Mouse (Mus musculus): Measurements from ENCODE around the gene Spsb2.
A peak's percentile ranks its signal among the peaks of the same experiment; 100 is the strongest.
"Not testable (repeated sequence)": the region's sequence is repeated elsewhere in the genome, so short reads cannot be mapped to it uniquely, and the experiment has no call there.

Gene Spsb2

DNA sequence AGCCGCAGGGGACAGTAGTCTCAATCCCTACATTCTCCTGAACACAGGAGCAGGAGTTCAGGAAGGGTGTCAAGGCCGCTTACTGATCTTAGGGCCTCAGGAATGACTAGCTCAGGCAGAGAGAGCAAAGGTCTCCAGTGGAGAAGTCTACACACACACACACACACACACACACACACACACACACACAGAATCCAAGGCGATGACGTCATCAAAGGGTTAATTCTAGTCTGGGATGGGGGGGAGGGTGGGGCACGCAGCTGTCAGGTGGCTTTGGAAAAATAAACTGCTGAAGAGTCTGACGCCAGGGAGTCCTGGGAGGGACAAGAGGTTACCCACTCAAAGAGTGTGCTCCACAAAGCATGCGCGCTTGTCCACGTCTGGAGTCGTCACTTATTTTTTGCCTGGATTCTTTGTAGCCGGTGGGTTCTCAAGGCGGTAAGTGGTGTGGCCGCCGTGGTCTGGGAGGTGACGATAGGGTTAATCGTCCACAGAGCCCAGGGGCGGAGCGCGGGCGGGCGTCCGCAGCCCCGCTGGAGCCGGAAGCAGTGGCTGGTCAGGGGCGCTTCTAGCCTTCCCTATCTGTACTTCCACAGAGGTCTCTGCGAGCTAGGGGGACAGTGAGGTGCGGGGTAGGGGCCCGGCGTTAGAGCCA is at the start of gene Spsb2:
Gene Spsb2, plus strand, starts transcription at position 304 of the 655 bp plus-strand sequence.
- peak; percentile 85 for DNase-seq

DNA sequence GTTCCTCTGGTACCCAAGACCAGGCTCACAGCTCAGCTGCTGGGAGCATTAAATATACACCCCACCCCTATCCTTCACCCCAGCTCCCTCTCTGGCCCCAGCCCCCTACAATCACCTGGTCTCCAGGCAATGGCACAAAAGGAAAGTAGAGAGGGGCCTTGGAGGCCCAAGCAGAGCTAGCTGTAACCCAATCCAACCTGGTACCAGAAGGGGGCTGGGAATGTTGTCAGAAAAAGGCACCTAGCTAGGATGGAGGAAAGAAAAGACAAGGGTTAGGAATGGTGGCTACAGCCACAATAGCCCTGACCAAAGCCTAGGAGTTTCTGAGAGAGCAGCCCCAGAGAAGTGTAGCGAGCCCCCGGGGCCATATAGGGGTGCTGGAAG is 49.6 kb upstream of the Spsb2 start:
- no peak for DNase-seq

DNA sequence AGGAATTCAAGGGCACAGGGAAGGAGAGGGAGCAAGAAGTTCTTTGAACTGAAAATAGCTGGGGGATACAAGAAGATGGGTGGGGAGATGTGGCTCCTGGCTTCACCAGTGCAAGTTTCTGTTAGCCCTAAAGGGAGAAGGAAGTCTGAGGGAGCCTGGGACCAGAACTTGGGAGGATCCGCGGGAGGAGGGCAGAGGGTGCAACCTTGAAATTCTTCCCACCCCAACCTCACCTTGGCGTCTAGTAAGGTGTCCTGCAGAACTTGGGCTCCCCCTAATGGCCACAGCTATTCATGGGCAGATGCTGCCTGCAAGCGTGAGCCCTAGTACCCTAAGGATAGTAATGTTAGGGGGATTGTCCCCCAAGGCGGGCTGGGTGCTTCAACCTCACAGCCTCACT is 49.2 kb upstream of the Spsb2 start:
- DNase-seq: peak; percentile 89

DNA sequence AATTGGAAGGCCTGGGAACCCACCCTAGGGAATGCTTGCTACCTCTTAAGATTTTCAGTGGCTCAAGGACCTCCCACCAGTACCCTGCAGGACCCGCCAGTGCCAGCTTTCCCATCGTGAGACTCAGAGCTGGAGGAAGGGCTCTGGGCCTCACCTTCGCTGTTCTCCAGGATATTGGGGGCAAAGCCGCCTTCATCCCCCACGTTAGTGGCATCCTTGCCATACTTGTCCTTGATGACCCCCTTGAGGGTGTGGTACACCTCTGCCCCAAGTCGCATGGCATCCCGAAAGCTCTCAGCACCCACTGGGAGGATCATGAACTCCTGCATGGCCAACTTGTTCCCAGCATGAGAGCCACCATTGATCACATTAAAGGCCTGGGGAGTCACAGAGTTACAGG is 42.5 kb upstream of the Spsb2 start:
- no peak for DNase-seq

DNA sequence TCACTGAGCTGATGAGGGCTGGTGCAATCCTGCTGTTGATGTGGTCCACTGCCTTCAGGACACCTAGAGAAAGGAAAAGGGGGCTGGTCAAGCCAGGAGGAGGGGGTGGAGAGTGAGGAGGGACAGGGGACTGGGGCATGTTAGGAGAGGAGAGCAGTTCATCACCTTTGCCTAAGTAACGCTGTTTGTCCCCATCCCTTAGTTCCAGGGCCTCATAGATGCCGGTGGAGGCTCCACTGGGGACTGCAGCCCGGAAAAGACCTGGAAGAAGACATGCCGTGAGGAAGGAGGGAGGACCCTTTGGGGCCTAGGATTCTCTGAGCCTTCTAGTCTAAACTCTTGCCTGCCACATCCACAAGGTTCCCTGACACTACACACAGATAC is 40.9 kb upstream of the Spsb2 start:
- DNase-seq: no peak

DNA sequence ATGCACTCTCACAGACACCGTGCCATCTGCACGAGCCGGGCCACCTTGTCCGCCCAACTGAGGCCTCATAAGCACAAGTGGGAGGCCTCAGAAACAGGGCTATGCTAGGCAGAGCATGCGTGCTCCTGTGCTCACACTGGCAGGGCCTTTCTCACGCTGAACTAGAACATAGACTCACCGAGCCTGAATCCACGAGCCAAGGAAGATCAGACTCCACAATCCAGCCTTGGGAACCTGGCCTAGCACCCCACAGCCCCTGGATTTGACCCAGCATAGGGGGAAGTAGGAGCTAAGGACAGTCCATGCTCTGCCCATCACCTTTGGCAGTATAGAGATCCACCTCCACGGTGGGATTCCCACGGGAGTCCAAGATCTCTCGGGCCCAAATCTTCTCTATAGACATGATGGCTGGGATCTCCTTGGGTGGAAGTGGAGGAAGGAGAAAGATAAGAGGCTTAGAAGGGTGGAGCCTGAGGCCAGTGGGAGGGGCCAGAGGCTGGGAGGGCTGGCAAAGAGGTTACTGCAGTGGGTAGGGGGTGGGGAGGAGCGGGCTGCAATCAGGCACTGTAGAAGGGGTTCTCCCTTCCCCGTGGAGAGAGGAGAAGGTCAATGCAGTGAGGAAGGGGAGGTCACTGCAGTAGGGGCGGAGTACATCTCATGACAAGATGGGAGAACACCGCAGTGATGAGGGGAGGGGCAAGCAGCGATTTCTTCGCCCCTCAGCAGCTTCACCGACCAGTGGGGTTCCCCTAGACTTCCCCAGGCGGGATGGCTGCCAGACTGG is 40.3 kb upstream of the Spsb2 start:
- peak; percentile 79 for DNase-seq

DNA sequence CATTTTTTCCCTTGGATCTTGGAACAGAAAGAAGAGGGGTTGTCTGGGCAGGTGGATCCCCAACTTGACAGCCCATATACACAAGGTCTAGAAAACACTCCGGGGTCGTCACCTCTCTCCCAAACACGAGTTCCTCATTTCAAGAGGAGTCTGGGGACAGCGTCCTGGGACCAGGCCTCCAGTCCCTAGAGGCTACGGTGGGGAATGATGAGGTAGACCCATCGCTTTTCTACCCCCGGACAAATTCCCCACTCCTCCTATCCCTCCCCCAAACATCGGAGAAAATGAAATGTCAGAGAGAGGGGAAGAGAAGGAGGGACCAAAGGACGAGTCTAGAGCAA is 39.8 kb upstream of the Spsb2 start:
- no peak for DNase-seq

DNA sequence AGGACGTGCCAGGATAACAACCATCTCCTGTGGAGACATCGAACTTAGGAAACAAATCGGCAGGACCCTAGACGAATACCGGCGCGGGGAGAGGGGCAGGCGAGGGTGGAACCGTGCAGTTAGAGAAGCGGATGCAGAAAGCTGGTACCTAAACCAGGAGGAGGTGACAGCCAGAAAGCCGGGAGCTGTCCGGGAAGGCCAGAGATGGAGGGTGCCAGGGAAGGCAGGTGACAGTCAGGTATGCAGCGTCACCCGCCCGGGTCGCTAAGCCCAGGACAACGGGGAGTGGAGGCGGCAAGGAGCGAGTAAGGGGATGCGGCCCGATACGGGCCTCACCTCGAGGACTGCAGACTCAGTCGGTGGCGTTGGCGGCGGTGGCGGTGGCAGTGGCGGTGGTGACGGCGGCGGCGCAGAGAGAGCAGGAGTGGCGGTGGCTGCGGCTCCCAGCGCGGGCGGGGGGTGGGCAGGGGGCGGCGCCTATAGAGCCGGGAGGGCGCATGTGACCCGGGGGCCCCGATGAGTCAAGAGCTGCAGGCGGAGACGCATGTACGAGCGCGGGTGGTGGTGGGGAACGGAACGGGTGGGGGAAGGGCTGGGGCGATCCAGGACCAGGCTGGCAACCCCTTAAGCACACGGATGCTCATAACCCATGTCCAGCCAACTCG is 39.2 kb upstream of the Spsb2 start, which contains the start of gene Eno2:
Gene Eno2, minus strand, starts transcription at position 573 of the 665 bp plus-strand sequence.
- peak; percentile 84 for DNase-seq

DNA sequence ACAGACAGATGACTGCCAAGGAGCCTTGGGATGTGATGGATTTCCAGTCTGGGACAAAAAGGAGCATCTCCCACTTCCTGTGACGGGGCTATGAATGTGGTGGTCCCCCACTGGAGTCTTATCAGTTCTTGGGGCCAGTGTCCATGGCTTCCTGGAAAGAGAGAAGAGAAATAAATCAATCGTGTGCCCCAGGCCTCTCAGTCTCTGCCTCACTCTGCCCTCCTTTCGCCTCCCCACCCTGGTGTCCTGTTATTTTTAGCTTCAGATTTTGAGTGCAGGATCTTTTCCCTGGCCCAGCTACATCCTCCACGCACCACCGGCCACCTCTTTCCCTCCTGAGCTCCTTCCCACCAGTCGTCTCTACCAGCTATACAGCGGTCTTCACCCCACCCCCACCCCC is 38.4 kb upstream of the Spsb2 start:
- DNase-seq: no peak

DNA sequence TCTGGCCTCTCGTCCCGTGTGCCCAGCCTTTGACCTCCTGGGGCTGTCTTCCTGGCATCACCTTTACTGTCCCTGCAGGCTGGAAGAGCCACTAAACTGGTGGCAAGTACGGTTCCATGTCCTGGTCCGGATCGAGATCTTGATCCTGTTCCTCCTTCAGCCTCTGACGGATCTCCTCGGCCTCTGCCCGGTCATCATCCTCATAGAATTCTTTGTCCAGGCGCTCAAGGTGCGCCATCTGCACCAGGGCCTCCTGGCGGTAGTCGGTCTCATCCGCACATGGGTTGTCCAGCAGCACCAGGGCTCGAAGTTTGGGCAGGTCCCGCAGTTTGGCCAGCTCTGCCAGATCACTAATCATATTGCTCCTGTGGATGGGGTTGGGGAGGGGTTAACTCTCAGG is 38.0 kb upstream of the Spsb2 start:
- no peak for DNase-seq

DNA sequence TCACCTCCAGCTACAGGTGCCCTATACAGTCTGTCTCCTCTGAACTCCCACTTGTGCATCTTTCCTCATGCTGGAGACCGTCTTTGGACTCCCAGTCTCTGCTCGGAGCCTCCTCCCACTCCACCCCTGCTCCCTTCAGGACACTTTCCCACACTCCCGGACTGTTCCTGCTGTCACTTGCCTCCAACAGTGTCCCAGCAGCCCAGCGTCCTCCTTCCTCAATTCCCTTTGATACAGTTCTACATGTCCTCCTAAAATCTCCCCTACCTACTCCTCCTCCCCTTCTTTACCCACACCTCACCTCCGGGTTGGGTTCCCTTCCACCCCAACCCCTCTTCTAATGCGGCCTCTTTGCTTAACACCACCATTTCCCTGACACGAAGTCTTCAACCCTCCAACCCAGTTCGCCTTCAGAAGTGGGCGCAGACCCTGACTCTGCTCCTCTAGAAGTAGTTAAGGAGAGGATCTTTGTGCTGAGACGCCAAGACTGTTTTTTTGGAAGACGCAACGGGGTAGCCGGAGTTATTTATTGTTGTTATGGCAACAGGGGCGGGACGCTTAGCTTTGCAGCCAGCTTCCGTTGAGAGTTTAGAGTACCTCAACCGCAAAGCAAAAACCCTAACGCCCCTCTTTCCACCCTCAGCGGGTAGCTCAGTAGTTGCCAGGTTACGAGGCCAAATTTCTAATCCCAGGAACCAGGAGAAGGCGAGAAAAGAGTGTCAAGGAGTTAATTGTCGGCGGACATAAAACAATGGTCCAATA is 29.1 kb upstream of the Spsb2 start, which contains the start of gene Lrrc23:
Gene Lrrc23, minus strand, starts transcription at position 506 of the 762 bp plus-strand sequence.
- DNase-seq: peak; percentile 87

DNA sequence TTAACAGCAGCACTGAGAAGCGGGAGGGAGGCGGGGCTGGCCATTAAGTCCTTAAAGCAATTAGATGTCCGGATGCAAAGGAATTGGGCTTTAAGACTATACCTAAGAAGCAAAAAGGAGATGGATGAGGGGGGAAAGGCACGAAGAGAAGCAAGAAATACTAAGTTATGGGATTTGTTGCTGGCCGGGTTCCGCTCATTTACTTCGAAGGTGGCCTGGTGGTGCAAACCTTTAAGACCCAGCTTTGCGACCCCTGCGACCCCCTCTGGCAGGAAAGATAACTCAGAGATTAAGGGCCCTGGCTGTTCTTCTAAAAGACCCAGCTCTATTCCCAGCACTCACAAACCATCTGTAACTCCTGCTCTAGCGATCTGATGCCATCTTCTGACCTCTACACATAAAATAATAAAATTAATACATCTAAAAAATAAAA is 28.5 kb upstream of the Spsb2 start:
- DNase-seq: no peak

DNA sequence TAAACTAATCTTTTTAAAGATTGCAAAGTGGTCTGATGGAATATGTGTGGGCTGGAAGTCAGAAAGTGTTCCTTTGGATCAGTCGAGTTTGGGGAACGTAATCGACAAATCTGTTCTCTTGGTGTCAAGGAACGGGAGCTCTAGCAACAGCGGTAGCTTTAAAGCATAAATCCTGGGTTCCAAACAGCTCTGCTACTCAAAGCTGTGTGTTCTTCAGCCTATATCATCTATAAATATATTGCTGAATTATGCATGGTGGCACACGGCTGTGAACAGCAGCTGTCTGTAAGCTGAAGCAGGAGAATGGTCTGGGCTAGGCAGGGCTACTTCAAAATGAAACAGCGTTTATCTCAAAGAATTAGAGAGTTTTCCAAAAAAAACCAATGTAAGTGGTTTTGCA is 27.5 kb upstream of the Spsb2 start:
- DNase-seq: no peak

DNA sequence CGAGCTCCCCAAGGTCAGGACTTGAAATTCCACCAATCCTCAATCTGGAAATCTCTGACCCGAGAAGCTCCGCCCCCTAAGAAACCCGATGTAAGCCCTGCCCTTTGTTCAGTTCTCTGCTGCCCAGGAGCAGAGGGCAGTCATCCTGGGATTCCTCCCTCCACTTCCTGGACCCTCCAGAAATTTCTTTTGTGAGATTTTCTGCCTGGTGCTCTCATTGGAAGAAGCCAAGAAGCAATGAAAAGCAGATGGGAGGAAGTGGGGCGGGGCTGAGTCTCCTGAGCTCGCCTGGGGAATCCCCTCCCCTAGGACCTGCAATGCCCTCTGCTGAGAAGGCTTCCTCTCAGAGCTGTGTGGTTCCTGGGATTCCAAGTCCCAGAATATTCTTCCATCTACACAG is 26.0 kb upstream of the Spsb2 start:
- DNase-seq: peak; percentile 62

DNA sequence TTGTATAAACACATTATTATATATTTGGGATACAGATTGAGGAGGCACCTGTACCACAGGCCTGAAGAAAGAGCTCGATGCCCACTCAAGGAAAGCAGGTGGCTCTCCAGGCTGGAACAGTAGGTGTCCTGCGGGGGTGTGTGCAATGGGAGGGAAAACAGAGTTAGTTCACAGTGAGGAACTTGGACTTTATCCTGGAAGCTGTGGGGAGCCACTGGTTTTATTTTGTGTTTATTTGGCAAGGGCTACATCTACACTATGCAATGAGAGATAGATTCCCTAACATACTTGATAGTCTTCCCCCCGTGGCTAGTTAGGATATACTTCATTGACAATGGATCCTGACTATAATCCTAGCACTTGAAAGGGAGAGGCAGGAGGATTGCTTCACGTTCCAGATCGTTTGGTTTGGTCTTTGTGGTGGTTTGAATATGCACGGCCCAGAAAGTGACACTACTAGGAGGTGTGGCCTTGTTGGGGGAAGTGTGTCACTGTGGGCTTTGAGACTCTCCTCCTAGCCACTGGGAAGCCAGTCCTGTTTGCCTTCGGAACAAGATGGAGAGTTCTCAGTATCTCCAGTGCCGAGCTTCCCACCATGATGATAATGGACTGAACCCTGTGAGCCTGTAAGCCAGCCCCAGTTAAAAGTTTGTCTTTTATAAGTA is 21.6 kb upstream of the Spsb2 start:
- no peak for DNase-seq

DNA sequence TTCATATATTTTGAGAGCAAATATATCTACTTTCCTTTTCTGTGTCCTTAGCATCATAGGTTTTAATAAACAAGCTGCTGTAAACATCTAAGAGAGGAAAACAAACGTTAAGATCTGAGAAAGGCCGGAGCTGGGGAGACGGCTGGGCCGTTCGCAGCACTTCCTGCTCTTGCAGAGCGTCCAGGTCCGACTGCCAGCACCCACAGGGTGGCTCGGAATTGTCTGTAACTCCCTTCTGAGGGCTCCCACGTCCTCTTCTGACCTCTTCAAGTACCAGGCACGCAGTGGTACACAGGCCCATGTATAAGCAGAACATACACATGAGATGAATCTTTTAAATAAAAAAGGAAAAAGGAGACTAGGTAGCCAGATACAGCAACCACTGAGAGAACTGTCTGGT is 20.7 kb upstream of the Spsb2 start:
- DNase-seq: no peak

DNA sequence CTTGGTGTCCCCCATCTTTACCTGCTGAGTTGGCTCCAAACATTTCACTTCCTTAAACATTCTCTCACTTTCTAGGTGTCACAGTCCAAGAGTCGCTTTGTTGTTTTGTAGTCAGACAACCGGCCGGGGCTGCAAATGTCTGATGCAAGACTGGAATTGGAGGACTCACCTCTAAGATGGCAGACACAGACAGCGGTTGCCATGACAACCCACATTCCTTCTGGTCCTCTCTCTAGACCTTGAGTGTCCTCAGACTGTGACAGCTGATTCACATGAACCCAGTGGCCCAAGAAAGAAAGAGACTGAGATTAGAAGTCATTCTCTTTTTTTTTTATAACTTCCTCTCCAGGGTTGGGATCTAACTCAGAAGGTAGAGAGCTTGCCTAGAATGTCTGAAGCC is 18.9 kb upstream of the Spsb2 start:
- DNase-seq: no peak

DNA sequence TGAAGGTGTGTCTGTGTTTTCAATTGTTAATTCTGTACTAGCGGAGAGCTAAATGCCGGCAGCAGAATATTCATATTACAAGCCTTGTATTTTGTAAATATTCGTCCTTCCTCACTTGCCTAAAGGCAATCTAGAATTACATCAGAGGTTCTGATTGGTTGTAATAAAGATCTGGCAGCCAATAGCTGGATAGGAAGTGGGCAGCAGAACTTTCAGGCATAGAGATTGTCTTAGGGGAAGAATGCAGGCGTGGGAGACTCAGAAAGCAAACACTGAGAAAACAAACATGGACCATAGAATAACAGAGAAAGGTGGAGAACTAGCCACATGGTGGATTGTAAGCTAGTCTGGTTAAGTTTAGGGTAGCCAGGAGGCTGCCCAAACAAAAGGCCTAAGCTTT is 18.3 kb upstream of the Spsb2 start:
- DNase-seq: no peak

DNA sequence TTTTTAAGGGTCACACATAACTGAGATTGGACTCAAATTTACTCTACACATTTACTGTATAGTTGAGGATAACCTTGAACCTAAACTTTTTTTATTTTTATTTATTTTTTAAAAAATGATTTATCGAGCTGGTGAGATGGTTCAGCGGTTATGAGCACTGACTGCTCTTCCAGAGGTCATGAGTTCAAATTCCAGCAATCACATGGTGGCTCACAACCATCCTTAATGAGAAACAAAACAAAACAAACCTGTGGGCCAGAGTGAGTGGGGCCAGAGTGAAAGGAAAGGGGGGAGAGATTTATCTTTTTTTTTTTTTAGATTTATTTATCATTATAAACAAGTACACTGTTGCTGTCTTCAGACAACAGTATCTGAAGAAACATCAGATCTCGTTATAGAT is 16.6 kb upstream of the Spsb2 start:
- DNase-seq: no peak

DNA sequence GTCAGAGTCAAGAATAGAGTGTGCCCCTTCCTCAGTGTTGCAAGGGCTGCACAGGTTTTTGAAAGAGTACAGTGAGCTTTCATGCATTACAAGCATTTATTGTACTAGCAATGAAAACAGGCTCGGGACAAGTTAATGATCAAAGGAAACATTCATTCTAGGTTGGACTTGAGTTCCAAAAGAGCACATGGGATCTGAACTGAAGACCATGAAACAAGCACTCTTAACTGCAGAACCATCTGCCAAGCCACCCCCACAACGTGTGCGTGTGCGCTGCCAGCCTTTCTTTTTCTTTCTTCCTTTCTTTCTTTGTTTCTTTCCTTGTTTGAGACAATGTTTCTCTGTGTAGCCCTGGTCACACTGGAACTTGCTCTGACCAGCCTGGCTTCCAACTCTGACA is 12.7 kb upstream of the Spsb2 start:
- DNase-seq: no peak

DNA sequence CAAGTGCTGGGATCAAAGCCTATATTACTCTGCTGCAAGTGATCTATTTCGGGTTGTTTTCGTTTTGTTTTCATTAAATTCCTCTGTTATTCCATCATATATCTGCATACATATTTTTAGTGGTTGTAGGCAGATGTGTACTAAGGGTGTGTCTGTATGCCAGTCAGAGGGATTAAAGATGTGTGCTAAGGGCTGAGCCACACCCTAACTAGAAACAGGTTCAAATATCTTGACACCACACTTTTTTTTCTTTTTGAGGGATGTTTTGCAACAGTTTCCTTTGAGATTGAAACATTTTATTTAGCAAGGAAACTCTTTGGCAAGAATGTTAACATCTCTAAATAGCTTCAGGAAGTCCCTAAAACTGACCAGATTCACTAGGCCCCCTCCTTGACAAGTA is 12.3 kb upstream of the Spsb2 start:
- DNase-seq: no peak

DNA sequence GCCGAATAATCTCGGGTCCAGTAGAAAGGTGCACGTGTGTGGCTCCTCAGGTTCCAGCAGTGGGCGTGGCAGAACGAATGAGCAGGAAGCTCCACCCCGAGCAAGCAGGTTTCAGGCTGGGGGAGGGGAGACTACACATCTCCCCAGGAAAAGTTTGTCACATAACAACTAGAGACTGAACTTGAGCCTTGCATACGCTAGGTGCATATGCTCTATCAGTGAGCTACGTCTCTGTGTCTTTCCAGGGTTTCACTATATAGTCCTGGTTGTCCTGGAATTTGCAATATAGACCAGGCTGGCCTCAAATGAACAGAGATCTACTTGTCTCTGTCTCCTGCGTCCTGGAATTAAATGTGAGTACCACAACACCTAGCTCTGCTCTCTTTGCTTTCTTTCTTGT is 6.1 kb upstream of the Spsb2 start:
- DNase-seq: not testable (repeated sequence)

DNA sequence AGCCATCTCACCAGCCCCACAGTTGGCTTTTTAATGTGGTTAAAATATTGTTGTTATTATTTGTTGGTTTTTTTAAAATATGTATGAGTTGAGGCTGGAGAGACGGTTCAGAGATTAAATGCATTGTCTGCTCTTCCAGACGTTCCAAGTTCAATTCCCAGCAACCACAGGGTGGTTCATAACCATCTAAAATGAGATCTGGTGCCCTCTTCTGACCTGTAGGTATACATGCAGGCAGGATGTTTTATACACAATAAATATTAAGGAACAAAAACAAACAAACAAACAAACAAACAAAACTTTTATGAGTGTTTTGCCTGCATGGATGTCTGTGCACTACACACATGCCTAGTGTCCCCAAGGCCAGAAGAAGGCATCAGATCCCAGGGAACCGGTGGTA is 5.4 kb upstream of the Spsb2 start:
- DNase-seq: no peak

Data from retina, postnatal 1 day (tissue).